Mouse (Mus musculus): ENCODE results near the gene Cpne5.

Gene Cpne5

DNA sequence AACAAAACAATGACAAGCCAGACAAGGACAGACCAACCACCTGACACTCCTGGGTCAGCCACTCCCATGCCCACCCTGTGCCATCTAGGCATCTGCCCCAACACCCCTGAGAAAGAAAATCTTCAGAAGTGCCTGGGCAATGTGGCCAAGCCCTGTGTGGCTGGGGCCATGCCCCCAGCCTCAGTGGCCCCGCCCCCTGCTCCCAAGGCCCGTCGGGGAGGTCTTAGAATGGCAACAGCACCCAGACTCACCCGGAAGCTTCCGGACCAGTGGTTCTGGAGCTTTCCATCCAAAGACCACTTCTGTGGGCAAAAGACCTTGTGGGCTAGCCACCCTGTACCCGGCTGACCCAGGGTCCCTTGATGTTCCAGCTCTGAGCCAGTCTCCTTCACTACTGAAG is 35.4 kb downstream of the Cpne5 start:
- DNase-seq, result no peak

DNA sequence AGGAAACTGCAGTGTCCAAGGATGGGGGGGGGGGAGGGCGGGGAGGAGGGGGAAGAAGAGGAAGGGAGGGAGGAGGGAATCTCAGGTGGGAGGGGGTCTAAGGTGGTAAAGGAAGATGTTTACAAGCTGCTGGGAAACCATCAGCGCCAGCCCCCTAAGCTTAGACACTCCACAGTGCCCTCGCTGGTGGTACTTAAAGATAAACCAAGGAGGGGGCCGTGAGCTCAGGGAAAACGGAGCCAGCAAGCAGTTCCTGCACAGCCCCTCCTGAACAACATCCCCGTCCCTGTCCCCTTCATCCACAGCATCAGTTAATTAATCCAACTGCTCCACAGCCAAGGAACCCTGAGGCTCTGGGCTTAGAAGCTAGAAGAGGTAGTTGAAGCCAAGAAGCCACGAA is 38.1 kb downstream of the Cpne5 start:
- no peak for DNase-seq

DNA sequence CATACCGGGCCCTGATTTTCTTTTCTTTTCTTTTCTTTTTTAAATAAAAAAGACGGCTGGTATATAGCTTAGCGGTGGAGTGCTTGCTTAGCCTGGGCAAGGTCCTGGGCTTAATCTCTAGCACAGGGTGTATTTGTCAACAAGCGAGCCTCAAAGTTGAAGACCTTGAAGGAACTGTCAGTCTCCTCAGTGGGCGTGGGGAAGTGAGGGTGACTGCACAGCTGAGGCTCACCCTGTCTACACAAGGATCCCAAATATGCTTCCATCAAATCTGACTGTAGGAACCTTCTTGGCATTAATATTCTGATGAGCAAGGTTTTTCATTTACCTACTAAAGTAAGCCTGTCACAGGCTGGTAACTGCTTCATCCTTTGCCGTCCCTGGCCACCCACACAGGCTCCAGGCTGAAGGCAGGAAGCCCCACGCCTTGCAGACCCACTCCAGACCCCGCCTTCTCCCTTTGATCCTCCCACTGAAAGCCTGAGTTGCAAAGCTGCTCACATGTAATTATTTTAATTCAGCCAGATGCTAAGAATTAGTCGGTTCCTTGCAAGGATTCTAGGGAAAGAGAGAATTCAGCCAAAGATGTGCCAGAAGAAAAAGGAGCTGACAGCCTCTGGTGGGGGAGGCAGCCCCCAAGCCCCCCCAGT is 38.7 kb downstream of the Cpne5 start:
- DNase-seq, result no peak

DNA sequence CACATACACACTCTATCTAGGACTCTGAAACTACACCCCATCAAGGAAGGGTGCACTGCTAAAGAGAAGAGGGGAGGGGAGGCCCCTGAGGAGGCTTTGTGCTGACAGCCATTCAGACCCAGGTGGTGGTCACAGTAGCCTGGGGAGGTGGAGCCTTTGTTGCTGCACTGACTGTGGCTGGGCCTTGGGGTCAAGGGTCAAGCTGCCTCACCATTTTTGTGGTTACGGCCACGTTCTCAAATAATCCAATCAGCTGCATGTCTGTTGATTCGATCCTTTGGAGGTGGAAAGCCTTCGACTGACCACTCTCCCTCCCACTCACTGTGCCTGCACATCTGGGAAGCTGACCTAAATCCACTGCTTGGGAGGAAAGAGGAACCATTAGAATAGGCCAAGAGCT is 42.4 kb downstream of the Cpne5 start:
- DNase-seq, result no peak

DNA sequence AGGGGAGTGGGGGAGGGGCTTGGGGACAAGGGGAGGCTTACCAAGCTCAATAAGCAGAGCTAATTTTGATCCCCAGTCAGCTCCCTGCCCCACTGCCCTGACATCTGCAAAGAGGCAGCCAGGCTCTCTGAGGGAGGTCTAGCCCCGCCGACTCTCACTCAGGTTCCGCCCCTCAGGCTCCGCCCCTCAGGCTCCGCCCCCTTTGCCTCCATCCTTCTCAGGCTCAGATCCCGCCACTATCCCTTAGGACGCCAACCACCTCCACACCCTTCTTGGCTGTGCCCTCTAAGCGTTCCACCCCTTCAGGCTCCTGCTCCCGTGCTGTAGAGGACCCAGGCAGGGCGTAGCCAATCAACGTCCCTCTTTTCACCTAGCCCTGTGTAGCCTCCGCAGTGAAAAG is 49.0 kb downstream of the Cpne5 start:
- DNase-seq, result no peak

DNA sequence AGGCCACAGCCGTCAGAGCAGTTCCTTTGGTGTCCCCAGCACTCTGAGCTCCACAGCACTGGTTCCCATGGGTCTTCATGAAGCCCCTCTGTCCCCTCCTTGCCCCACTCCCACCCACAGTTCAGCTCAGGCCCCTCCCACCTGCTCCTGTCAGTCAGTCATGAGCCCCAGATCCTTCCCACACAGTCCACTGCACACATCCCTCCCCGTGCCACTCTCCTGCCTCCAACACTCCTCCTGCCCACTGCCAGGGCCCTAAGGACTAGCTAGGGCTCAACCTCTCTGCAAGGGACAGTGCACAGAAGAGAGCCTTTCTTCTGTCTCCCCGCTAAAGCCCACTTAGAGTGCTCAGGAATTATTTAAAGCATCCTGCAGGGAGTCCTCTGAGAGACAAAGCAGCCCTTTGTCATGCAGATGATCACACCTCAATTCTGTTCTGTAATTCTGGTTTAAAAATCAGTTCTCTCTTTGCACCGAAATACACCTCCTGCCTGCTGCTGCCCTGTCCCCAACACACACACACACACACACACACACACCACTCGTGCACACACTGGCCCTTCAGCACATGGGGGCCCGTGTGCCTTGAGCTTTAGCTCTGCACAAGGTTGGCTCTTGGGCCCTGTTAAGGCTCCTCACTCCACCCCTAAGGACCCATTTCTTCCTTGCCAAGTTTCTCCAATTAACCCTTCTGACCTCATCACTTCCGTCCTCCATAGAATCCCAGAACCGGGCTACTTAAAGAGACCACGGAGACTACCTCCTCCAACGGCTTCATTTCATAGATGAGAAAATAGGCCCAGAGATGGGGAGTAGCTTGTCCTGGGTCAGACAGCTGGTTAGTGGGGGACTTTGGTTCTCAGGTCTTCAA is 50.7 kb downstream of the Cpne5 start:
- no peak for DNase-seq

DNA sequence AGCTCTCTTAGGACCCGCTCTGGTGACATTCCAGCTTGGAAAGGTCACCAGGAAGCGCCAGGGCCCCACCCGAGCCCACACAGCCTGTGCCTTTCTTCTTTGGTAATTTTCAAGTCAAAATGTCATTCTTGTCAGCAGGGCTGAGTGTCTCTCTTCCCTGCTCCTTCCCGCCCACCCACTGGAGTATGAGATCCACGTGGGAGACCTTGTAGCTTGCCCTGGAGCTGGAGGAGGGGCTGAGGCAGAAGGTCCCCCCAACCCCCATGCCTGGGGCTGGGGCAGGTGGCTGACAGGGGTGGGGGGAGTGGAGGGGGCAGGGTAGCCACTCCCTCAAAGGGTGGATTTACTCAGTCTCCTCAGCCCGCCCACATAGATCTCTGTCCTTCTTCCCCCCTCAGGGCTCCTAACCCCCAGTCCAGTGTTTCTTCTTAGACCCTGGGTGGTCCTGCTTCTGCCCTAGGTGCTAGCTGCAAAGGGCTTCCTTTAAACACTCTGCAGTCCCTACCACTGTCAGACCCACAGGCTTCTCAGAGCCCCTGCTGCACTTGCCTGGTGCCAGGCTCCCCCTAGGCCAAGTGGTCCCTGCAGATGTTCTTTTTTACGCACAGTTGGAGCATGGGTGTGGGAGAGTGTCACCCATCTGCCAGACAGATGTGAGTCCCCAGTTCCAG is 52.5 kb downstream of the Cpne5 start:
- DNase-seq, result no peak

DNA sequence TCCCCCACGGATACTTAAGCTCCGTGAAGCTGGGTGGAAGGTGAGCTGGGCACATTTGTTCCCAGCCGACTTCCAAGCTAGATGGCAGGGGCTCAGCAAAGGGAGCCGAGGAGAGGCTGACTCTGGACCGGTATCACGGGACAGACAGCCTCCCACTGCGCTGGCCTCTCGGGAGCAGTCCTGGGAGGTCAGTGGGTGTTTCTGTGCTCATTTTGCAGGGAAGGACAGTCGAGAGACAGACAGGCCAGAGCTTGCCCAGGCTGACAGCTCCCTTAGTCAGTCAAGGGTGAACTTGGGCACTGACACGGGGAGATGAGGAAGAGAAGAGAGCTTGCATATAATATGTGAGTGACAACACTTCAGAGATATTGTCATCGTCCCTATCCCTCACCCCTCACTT is 54.8 kb downstream of the Cpne5 start:
- no peak for DNase-seq

DNA sequence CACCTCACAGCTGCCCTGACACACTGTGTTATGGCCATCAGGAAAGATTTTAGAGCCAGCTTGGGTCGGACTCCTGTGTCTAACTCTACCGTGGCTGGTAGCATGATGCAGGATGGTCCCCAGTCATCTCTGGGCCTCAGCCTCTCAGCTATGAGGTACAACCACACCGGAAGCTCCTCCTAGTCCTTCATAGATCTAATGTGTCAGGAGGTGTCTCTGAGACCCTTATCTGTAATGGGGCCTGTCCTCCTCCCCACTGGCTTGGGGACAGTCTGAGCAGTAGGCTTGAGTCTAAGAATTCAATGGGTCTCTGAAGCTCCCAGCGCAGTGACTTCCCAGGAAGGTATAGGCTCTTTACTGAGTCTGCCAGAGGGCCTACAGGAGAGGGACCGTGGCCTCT is 56.2 kb downstream of the Cpne5 start:
- DNase-seq, result no peak

DNA sequence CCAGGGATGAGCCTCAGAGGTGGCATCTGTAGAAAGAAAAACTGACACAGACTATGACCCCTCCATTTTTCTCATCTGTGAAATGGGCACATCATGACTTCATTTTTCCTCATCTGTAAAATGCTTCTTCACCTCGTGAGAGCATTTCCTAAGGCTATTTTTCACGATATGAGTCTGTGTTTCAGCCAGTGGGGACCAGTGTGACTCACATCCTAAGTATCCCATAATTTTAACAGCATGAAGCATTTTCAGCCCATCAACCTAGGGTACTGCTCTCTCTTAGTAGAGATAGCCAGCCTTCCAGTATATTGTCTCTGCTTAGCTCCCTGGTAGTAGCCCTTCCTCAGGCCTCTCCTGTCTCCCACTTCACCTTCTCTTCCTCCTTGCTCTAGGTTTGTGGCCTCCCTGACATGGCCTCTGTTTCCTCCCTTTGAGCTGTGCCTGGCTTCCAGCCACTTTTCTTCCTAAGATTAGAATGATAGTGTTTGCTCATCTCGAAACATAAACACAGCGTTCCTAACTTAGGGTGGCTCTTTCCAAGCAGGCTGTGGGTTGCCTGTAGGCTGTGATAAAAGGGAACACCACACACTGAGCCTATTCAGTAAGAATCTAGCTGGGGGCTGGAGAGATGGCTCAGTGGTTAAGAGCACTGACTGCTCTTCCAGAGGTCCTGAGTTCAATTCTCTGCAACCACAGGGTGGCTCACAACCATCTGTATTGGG is 57.4 kb downstream of the Cpne5 start:
- no peak for DNase-seq

DNA sequence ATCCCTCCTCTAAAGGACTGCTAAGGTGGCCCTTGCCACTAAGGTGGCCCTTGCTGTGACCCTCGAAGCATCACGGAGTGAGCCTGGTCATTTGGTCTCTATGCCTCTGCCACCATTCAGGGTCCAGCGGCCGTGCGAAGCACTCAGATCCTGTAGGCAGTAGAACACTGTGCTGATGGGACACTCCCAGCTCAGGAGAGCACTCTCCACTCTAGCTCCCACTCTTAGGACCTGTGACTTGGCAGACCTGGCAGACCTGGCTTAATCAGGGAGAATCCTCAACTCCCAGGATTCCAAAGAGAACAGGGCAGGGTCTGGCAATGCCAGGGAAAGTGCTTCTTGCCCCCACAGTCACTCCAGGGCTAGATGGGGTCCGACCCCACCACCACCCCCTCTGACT is 58.0 kb downstream of the Cpne5 start:
- no peak for DNase-seq

DNA sequence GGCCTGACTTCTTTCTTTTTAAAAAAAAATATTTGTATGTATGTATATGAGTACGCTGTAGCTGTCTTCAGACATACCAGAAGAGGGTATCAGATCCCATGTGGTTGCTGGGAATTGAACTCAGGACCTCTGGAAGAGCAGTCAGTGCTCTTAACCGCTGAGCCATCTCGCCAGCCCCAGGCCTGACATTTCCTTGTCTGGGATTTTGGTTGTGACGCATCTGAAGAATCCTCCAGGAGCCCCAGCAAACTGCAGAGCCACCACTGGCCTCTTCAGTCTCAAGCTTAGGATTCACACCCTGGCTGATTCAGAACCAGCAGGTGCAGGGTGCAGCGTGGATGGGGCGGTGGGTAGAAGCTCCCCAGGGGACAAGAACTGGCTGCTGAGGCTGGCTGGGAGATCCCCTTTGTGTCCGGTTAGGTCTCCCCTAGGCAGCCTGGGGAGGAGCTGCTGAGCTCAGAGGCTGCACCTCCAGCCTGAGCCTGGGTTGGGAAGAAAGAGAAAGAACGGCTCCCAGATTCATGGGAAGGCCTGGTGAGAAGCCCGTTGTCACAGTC is 59.4 kb downstream of the Cpne5 start:
- DNase-seq, result no peak

DNA sequence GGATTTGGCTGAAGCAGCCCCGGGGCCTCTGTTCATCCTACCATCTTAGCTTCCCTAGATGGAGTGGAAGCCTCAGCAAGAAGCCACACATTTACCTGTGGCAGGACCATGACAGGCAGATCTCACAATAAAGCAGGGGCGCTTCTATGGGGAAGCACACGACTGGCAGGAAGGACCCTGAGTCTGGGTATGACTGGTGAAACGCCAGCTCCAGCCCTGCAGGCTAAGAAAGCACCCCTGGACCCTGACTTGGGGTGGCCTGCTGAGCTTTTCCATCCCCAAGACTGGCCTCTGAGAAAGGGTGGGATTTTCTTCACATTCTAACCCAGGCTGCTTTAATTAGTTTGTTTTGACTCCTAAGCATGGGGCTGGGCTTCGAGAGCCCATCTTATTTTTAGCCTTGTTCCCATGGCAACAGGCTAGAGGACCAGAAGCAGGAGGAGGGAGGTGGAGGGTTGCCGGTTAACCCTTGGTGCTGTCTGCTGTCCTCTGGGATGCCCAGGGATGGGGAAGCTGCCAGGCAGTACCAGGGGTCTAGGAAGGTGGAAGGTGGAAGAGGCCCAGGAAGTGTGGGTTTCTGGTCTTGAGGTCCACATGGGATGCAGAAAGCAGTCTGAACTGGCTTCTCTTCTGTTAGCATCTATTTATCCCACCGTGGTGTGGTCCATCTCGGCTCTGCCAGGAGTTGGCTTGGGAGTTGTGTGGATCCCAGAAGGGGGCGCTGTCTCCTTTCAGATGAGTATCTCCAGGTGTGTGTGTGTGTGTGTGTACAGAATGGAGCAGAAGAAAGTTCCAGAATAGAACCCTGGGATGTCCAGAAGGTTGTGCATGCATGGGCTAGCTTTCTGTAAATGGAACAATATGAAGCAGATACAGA is 61.3 kb downstream of the Cpne5 start:
- DNase-seq, result peak; percentile 87 to 96

DNA sequence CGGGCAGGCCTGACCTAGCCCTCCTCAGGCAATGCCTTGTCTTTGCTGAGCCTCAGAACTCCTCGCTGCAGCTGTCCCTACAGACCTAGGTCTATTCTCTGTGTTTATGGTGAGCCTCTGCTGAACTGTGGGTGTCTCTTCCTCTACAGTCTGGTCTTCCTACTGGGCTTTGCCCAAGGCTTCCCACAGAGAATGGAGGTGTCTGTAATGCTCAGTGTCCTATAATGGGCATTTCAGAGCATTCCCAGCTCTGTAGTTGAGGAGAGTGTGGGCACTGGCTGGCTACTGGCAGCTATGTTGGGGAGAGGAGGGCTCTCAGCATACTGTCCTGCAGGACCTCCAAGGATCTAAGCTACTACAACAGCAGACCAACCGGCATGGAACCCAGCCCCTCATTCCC is 62.3 kb downstream of the Cpne5 start:
- no peak for DNase-seq

DNA sequence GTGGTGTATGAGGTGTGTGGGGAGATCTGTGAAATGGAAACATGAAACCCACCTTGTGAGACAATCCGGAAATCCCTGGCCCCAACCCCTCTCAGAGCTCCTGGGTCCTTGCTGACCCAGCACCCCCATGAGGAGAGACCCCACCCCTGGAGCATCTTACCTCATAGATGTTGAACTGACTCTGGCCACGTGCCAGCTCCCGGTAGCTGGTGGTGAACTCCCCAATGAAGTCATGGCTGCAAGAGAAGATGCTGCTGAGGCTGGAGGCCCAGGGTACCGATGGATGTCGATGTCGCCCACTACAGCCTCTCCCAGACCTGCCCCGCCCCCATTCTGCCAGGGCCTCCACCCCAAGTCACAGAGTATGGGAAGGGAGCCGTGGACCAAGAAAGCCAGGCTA is 64.8 kb downstream of the Cpne5 start:
- peak in 1 of 2 experiments; percentile 33 for DNase-seq

DNA sequence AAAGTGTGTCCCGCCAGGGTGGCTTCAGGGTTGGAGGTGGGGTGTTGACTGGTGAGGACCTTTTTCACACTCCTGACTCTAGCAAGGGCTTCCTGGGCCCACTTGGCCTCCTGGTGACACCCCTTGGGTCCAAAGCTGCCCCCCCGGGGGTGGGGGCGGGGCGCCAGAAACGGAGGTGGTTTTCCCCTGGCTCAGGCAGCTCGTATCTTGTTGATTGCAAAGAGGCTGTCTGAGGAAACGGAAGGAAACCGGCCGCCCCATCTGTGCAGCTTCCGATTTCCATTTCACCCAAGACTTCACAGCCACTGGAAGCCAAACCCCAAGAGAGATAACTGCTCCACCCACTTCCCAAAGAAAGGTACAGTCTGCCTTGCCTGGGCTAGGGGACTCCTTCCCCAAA is 65.9 kb downstream of the Cpne5 start:
- DNase-seq, result no peak

DNA sequence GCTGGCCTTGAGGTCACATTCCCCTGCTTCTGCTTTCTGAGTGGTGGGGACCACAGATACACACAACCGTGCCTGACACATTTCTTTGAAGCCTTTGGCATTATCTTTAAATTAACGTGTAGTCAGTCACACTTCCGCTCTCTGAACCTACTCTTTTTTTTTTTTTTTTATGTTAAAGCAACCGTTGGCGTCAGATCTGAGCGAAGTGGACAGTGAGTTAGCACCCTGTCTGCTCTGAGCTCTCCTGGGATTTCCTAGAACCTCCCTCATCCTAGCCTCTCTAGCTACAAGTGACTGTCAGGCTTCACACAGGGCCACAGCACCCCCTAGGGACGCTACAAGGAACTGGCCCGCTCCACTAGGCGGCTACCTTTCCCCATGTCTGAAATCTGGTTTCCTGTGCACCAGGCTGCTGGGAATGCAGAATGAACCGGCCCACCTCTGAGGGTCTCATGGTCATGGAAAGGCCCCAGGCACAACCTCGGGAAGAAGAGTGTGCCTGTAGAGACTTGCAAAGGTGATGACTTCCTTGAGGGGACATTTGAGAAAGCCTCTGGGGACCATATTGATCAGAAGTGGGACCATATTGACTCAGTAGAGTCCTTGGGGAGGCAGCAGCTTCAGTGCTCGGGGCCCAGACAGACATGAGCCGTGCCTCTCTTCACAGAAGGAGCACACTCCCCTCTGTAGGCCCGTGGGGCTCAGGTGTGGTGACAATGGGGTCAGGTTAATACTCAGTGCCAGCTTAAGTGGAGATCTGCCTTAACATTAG is 66.8 kb downstream of the Cpne5 start:
- peak; percentile 90 to 92 for DNase-seq

DNA sequence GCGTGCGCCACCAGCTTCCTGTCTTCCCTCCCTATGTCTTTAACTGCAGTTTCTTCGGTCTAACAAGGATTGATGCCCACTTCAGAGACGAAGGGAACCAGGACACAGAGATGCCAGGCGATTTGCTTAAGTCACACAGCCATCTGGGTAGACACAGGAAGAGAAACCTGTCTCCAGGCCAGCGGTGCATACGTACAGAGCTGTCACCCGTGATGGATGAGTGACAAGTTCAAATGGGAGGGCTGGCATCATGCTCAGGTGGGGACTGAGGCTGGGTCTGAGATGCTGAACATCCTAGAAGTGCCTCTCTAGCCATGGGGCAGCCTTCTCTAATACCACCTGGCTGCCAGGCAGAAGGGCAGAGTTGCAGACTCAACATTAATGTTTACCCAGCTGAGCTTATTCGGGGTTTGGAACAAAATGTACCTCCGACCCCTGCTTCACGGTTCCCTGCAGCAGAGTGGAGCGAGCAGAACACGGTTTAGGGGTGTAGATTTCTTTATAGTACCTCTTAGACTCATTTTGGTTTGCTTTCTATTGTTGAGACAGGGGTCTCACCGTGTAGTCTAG is 67.5 kb downstream of the Cpne5 start:
- DNase-seq, result no peak

DNA sequence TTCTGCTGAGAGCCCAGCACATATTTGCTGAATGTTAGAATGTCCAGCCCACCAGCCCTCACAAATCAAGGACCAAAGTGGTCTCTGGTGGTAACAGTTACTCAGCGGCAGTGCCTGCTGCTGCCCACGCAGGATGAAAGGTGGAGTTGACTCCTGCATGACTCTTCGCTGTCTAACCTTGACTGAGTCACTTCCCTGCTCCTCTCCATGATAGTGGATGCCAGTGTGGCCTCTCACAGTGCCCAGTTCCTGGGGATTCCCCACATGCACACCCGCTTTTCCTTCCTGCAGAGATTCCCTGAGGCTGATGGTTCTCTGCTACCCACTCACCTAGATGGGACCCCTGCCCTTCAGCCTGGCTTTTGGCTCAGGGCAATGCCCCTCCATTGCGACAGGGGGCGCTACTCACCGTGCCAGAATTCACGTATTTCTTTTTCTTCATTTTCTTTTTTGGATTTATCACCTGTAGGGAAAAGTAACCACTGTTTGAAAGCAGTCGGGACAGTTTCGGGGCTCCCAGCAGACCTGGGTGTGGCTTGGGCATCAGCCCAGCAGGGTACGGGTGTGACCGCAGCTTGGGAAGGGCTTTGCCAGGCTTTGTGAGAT is 68.9 kb downstream of the Cpne5 start:
- DNase-seq, result no peak

DNA sequence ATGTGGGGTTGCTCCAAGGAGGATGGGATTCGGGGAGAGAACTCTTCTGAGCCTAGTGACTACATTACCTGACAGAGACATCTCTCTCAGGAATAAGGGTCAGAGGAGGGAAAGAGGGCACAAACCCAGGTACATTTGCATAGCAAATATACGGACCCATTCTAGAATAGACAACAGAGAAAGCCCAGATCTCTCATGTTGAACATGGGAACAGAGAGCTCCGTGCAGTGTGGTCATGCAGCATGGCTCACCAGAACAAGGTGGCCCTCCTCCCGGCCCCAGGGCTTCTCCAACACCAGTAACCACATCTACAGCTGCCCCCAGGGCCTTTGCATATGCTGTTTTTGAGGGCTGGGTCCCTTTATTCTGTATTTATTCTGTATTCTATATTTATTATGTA is 69.5 kb downstream of the Cpne5 start:
- no peak for DNase-seq
